ENCODE assay signal across 28 mouse cellular contexts in the genomic region with DNA sequence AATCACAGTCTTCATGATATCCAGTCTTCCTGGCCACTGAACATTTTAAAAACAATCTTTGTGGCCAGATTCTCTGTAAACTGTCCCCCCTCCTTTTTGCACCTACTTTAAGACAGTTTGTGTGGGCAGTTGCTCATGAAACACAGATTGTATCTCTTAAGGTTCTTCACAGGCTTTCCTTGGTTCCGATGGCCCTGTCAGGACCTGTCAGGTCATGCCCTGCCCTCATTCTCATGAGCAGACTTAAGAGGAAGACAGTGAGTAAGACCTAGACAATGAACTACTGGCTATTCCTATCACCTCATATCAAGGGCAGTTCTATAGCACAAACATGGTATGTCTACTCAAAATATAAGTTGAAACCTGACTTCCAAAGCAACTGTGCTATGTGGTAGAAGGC.
"Had no signal": no experiment of that assay in that cellular context is flagged by ENCODE, and none has a peak within 500 bp of the region (broad histone marks: within the 10 kb centered on the region; RNA-seq: fewer than 3 reads in every experiment).

No protein-coding gene starts in this region.

- H3K4me3 ChIP-seq: limb, embryonic 10.5 days; limb, embryonic 12.5 days; limb, embryonic 13.5 days; limb, embryonic 15.5 days; liver, embryonic 12.5 days; liver, embryonic 13.5 days; liver, embryonic 15.5 days; lung, embryonic 15.5 days; megakaryocyte, embryonic 14.5 days; midbrain, embryonic 10.5 days; midbrain, embryonic 12.5 days; midbrain, embryonic 13.5 days; midbrain, embryonic 15.5 days; myocyte; neural tube, embryonic 12.5 days had no signal

- DNase-seq: left cerebral cortex, postnatal 4 days; liver; liver, embryonic 13.5 days; liver, postnatal 0 days; lung, adult 18-20 months; lung, adult 2 months; lung, embryonic 14.5 days; lung, postnatal 10 days; lung, postnatal 14 days; lung, postnatal 36 days; lung, postnatal 4 days; midbrain, embryonic 14.5 days had no signal

- H3K27ac ChIP-seq: limb, embryonic 10.5 days; limb, embryonic 12.5 days; limb, embryonic 13.5 days; limb, embryonic 15.5 days; liver, embryonic 12.5 days; liver, embryonic 13.5 days; liver, embryonic 14.5 days; liver, embryonic 15.5 days; lung, embryonic 15.5 days; macrophage; midbrain, embryonic 12.5 days; midbrain, embryonic 13.5 days; midbrain, embryonic 15.5 days; neural tube, embryonic 12.5 days had no signal
